Mouse (Mus musculus): ENCODE data around the gene Prpf8.
"Not testable (repeated sequence)": the region's sequence is repeated elsewhere in the genome, so short reads cannot be mapped to it uniquely, and the experiment has no call there.

Gene Prpf8

DNA sequence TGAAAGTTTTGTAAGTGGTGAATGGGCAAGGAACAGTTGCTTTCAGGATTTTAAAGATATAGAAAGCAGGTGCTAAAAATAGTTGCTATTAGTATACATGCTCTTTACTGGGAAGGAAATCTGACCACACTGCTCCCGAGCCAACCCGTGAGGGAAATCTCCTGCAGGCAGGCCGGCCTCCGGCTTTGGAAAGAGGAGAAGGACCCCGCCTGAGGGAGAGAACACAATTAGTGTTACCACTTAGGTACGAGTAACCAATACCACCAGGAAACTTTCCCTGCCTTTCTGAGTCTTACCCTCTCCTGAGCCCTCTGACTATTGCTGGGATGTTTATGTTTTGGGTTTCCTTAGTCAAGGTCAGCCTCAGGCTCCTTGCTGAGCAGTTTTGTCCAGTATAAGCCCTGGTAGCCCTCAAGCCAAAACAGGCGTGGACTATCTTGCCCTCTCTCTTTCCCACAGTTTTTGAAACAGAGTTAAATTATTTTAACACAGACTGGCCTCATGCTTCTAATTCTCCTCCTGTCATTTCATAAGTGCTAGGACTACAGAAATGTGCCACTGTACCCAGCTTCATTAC lies 66.4 kb downstream of the Prpf8 start:
- no peak for DNase-seq (ENCODE audit: extremely low read depth, low read depth, low spot score)

DNA sequence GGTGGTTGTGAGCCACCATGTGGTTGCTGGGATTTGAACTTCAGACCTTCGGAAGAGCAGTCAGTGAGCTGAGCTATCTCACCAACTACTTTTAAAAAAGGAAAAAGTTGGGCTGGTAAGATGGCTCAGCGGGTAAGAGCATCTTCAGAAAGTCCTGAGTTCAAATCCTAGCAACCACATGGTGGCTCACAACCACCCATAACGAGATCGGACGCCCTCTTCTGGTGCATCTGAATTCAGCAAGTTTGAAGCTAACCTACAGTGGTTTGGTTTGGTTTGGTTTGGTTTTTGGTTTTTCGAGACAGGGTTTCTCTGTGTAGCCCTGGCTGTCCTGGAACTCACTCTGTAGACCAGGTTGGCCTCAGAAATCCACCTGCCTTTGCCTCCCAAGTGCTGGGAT lies 69.4 kb downstream of the Prpf8 start:
- not testable (repeated sequence) for DNase-seq (ENCODE audit: extremely low read depth, low read depth, low spot score)

DNA sequence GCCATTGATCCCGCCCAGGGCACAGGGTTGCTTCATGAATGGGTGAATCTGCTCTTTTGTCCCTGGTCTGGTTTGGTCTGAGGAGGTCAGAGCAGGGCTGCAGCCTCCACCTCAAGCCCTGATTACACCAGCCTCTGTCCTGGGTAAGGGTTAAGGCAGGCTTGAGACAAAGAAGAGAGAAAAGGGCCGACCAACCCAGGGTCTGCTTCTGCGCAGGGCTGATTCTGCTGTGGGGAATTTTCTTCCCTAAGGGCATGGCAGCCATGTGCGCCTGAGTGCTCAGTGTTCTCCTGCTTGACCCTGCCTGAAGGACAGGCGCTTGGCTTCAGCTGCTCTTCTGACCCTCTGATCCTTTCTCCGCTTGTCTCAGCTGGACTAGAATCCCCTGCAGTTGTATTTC lies 70.5 kb downstream of the Prpf8 start:
- no peak for DNase-seq (ENCODE audit: extremely low read depth, low read depth, low spot score)

DNA sequence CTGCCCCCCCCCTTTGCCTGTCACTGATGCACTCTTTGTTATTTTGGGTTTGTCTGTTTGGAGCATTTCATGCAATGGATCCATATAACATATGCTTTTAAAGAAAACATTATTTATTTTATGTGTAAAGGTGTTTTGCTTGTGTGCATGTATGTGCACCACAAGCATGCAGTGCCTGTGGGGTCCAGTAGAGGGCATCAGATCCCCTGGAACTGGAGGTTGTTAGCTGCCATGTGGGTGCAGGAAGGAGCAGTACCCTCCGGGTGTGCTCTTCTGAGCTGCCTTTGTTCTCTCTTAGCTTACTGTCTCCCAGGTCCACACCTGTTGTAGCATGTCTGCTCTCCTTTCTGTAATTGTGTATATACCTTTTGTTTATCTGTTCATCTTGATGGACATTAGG lies 71.5 kb downstream of the Prpf8 start:
- DNase-seq (ENCODE audit: extremely low read depth, low read depth, low spot score), result no peak
